In the genomic region with DNA sequence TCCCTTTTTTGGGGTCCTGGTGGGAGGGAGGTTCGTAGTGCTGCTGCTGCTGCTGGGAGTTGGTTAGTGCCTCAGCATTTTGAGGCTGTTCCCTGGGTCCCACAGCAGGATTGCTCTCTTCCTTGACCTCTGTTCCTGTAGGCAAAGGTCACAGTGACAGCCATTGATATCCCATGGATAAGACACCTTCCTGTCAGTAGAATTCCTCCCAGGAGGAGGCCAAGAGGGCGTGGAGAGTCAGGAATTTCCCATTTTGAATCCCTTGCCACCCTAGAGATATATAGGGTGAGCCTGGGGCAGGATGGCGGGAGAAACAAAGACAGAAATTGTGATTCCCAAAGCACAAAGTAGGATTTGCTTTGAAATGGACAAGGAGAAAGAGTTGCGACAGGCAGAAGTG, we compare ENCODE assay signal across 23 mouse cellular contexts.
A peak's percentile ranks its signal among the peaks of the same experiment; 100 is the strongest.
DNase-seq lines count a peak whose midpoint lies in the region; ATAC-seq lines count a peak whose summit lies in the region.
"Had no signal": no experiment of that assay in that cellular context is flagged by ENCODE, and none has a peak within 500 bp of the region (broad histone marks: within the 10 kb centered on the region; RNA-seq: fewer than 3 reads in every experiment).

No protein-coding gene starts in this region.

- H3K4me1 ChIP-seq in intestine, embryonic 15.5 days (replicated peaks), result no peaks in the 10 kb centered on the region
- H3K4me1 ChIP-seq in hindbrain, embryonic 16.5 days (ENCODE audit: control insufficient read depth, insufficient read depth, low read depth, low read length), result peaks cover 5% of the 10 kb centered on the region; the same call in 1 of the 2 replicates
- H3K4me1 ChIP-seq: embryonic facial prominence, embryonic 10.5 days; embryonic facial prominence, embryonic 12.5 days had no signal

- DNase-seq in heart, adult 11 months, result peak; percentile 27
- DNase-seq in heart, adult 8-10 months (ENCODE audit: low spot score), result no peak
- DNase-seq in ES-CJ7 (ENCODE audit: low read depth, low spot score) (peak; percentile 40), ZHBTc4 (ENCODE audit: low read depth, low spot score) (peak; percentile 69)
- DNase-seq in kidney, postnatal 10 days, result no peak
- DNase-seq: adrenal gland, adult 8-10 months; adrenal gland, postnatal 14 days; adrenal gland, postnatal 36 days; B cell, adult 2 months; cerebellum, adult 11-12 months; cerebellum, adult 2 months; cerebellum, adult 9-10 months; cerebellum, postnatal 10 days; cerebellum, postnatal 25 days; forebrain, postnatal 0 days had no signal

- H3K27me3 ChIP-seq in intestine, embryonic 15.5 days (replicated peaks), result no peaks in the 10 kb centered on the region
- no peaks in the 10 kb centered on the region for H3K27me3 ChIP-seq in hindbrain, embryonic 16.5 days (replicated peaks; ENCODE audit: control insufficient read depth, insufficient read depth, low read length)
- H3K27me3 ChIP-seq: CH12.LX; embryonic facial prominence, embryonic 12.5 days; forebrain, embryonic 13.5 days; forebrain, embryonic 15.5 days had no signal

- no peak overlapping the region for H3K4me3 ChIP-seq in intestine, embryonic 15.5 days (replicated peaks)
- H3K4me3 ChIP-seq in hindbrain, embryonic 16.5 days (ENCODE audit: low read length), result no peak overlapping the region
- H3K4me3 ChIP-seq: embryonic facial prominence, embryonic 10.5 days; embryonic facial prominence, embryonic 12.5 days; forebrain, embryonic 13.5 days; forebrain, embryonic 15.5 days had no signal

- no peak for ATAC-seq in intestine, embryonic 15.5 days
- no peak for ATAC-seq in hindbrain, embryonic 16.5 days
- ATAC-seq: CD4-positive, CD25-positive, alpha-beta regulatory T cell, adult 4 months; forebrain, embryonic 13.5 days; forebrain, embryonic 15.5 days; forebrain, postnatal 0 days had no signal

- peaks cover 17% of the 10 kb centered on the region for H3K36me3 ChIP-seq in intestine, embryonic 15.5 days
- H3K36me3 ChIP-seq in hindbrain, embryonic 16.5 days (ENCODE audit: control insufficient read depth, insufficient read depth, low read length), result peaks cover 22% of the 10 kb centered on the region

- H3K9ac ChIP-seq in intestine, embryonic 15.5 days, result no peak overlapping the region
- H3K9ac ChIP-seq in hindbrain, embryonic 16.5 days (ENCODE audit: low read depth, low read length), result no peak overlapping the region
- H3K9ac ChIP-seq: embryonic facial prominence, embryonic 12.5 days; forebrain, embryonic 13.5 days; forebrain, embryonic 15.5 days; forebrain, postnatal 0 days had no signal

- no peaks in the 10 kb centered on the region for H3K9me3 ChIP-seq in intestine, embryonic 15.5 days
- H3K9me3 ChIP-seq in hindbrain, embryonic 16.5 days (ENCODE audit: control insufficient read depth, low read length), result no peaks in the 10 kb centered on the region
- H3K9me3 ChIP-seq: embryonic facial prominence, embryonic 10.5 days; embryonic facial prominence, embryonic 12.5 days; forebrain, embryonic 13.5 days; forebrain, embryonic 15.5 days had no signal

- H3K4me2 ChIP-seq in intestine, embryonic 15.5 days (replicated peaks), result no peak overlapping the region
- no peak overlapping the region for H3K4me2 ChIP-seq in hindbrain, embryonic 16.5 days (ENCODE audit: low read length)
- H3K4me2 ChIP-seq: embryonic facial prominence, embryonic 12.5 days; forebrain, embryonic 13.5 days; forebrain, embryonic 15.5 days had no signal

- WGBS in intestine, embryonic 15.5 days, result 94% methylated on average over 4 of the region's 4 CpGs
- 93% methylated on average over 4 of the region's 4 CpGs for WGBS in hindbrain, embryonic 16.5 days

- H3K27ac ChIP-seq in intestine, embryonic 15.5 days, result no peak overlapping the region
- H3K27ac ChIP-seq in hindbrain, embryonic 16.5 days (ENCODE audit: low read depth, low read length), result no peak overlapping the region
- H3K27ac ChIP-seq: embryonic facial prominence, embryonic 10.5 days; embryonic facial prominence, embryonic 12.5 days; forebrain, embryonic 13.5 days; forebrain, embryonic 15.5 days had no signal

Comparison
In these comparisons a context has a peak if more than half of its experiments do, and no peak if none do; other contexts are left out.
1. DNase-seq: peak in heart, adult 11 months (single experiment), ES-CJ7 (single experiment) and ZHBTc4 (single experiment); none in heart, adult 8-10 months (single experiment) and kidney, postnatal 10 days (single experiment).